Mouse (Mus musculus) MEL (cell line): Measurements from ENCODE around the gene Hadha. TPM values are rescaled to one million over a fixed set of nuclear protein-coding genes. Genes with fewer than 3 reads are reported as not detected.
A peak's percentile ranks its signal among the peaks of the same experiment; 100 is the strongest.

Source experiments
- DNase-seq: peaks from one replicate; pipeline ENCODE4 v3.0.0; 2011; ENCODE audit warnings: low read depth, low spot score
- H3K27ac ChIP-seq: 2 replicates; pipeline ENCODE4 v1.5.1; 2012; ENCODE audit warnings: low read depth, mild to moderate bottlenecking, control low read depth, low read length, moderate library complexity; ENCODE audit not compliant: control insufficient read depth
- H3K27me3 ChIP-seq, 2 experiments: fragments of 150-350 bp in 1 of 2; sonication (generic) in 1 of 2; 2 replicates each; pipeline ENCODE4 v1.6.1; 2012; ENCODE audit warnings: low read length in 2 of 2, mild to moderate bottlenecking in 2 of 2, improper control_type of control experiment in 1 of 2, moderate library complexity in 1 of 2; ENCODE audit not compliant: insufficient read depth in 2 of 2, control insufficient read depth in 1 of 2
- H3K36me3 ChIP-seq, 2 experiments: 2 replicates each; pipeline ENCODE4 v1.6.1; 2012 to 2014; ENCODE audit warnings: low read length in 2 of 2, improper control_type of control experiment in 1 of 2, inconsistent platforms in 1 of 2, mild to moderate bottlenecking in 1 of 2; ENCODE audit not compliant: insufficient read depth in 2 of 2, control insufficient read depth in 1 of 2
- H3K4me1 ChIP-seq, 2 experiments: fragments of 150-350 bp in 1 of 2; sonication (generic) in 1 of 2; 2 replicates each; pipeline ENCODE4 v1.6.1; 2012; ENCODE audit warnings: low read length in 2 of 2, improper control_type of control experiment in 1 of 2, mild to moderate bottlenecking in 1 of 2; ENCODE audit not compliant: insufficient read depth in 2 of 2, control insufficient read depth in 1 of 2
- H3K4me3 ChIP-seq, 2 experiments: fragments of 150-350 bp in 1 of 2; sonication (generic) in 1 of 2; 2 replicates each; pipeline ENCODE4 v1.5.1; 2012; ENCODE audit warnings: low read depth in 2 of 2, low read length in 2 of 2, mild to moderate bottlenecking in 2 of 2, moderate library complexity in 2 of 2, control low read depth in 1 of 2, improper control_type of control experiment in 1 of 2; ENCODE audit not compliant: control insufficient read depth in 1 of 2, insufficient read depth in 1 of 2
- H3K79me2 ChIP-seq: 2 replicates; pipeline ENCODE4 v1.6.1; 2012; ENCODE audit warnings: mild to moderate bottlenecking, low read length, moderate library complexity; ENCODE audit not compliant: control insufficient read depth, poor library complexity, insufficient read depth
- H3K9ac ChIP-seq: 2 replicates; pipeline ENCODE4 v1.6.1; 2012; ENCODE audit warnings: low read depth, mild to moderate bottlenecking, control low read depth, low read length, moderate library complexity; ENCODE audit not compliant: control insufficient read depth, poor library complexity, severe bottlenecking
- H3K9me3 ChIP-seq: fragments of 150-350 bp; sonication (generic); replicated peaks from 2 replicates; pipeline ENCODE4 v1.6.1; 2012; ENCODE audit warnings: mild to moderate bottlenecking, low read length, improper control_type of control experiment, moderate library complexity; ENCODE audit not compliant: insufficient read depth
- CHD1 ChIP-seq: IDR thresholded peaks from 2 replicates; pipeline ENCODE4 v1.6.1; 2012; ENCODE audit warnings: low read depth, mild to moderate bottlenecking, inconsistent platforms, low read length, improper control_type of control experiment
- CHD2 ChIP-seq: IDR thresholded peaks from 2 replicates; pipeline ENCODE4 v1.6.1; 2011; ENCODE audit warnings: low read length, improper control_type of control experiment
- CTCF ChIP-seq, 3 experiments: IDR thresholded peaks in 2 of 3; conservative IDR thresholded peaks in 1 of 3; 2 replicates each; pipeline ENCODE4 v1.5.1; 2011 to 2012; ENCODE audit warnings: low read length in 3 of 3, low read depth in 2 of 3, mild to moderate bottlenecking in 2 of 3, improper control_type of control experiment in 1 of 3, inconsistent platforms in 1 of 3, mixed read lengths in 1 of 3, moderate library complexity in 1 of 3; ENCODE audit not compliant: control insufficient read depth in 1 of 3, insufficient read depth in 1 of 3, poor library complexity in 1 of 3, severe bottlenecking in 1 of 3
- E2F4 ChIP-seq: IDR thresholded peaks from 2 replicates; pipeline ENCODE4 v1.6.1; 2011; ENCODE audit warnings: low read depth, low read length, improper control_type of control experiment, borderline replicate concordance
- ELF1 ChIP-seq: IDR thresholded peaks from 2 replicates; pipeline ENCODE4 v1.6.1; 2014; ENCODE audit warnings: low read depth, mild to moderate bottlenecking, inconsistent platforms, low read length, improper control_type of control experiment, moderate library complexity
- ETS1 ChIP-seq: IDR thresholded peaks from 2 replicates; pipeline ENCODE4 v1.6.1; 2012; ENCODE audit warnings: low read depth, mild to moderate bottlenecking, inconsistent platforms, low read length, improper control_type of control experiment, moderate library complexity
- GABPA ChIP-seq: IDR thresholded peaks from 2 replicates; pipeline ENCODE4 v1.6.1; 2012; ENCODE audit warnings: low read depth, mild to moderate bottlenecking, inconsistent platforms, low read length, improper control_type of control experiment, moderate library complexity
- HCFC1 ChIP-seq: IDR thresholded peaks from 2 replicates; pipeline ENCODE4 v1.6.1; 2012; ENCODE audit warnings: low read depth, mild to moderate bottlenecking, inconsistent platforms, low read length, improper control_type of control experiment, moderate library complexity
- KAT2A ChIP-seq: conservative IDR thresholded peaks from 2 replicates; pipeline ENCODE4 v1.6.1; 2012; ENCODE audit warnings: low read depth, low read length, improper control_type of control experiment, inconsistent platforms
- MEF2A ChIP-seq: IDR thresholded peaks from 2 replicates; pipeline ENCODE4 v1.6.1; 2014; ENCODE audit warnings: low read depth, mild to moderate bottlenecking, inconsistent platforms, low read length, improper control_type of control experiment; ENCODE audit not compliant: poor library complexity, insufficient replicate concordance, severe bottlenecking; ENCODE audit errors: extremely low read depth
- MXI1 ChIP-seq: IDR thresholded peaks from 2 replicates; pipeline ENCODE4 v1.6.1; 2011; ENCODE audit warnings: mild to moderate bottlenecking, low read depth, low read length, improper control_type of control experiment
- MYB ChIP-seq: IDR thresholded peaks from 2 replicates; pipeline ENCODE4 v1.6.1; 2011; ENCODE audit warnings: mild to moderate bottlenecking, low read depth, low read length, improper control_type of control experiment
- NELFE ChIP-seq: IDR thresholded peaks from 2 replicates; pipeline ENCODE4 v1.6.1; 2011; ENCODE audit warnings: low read depth, low read length, improper control_type of control experiment
- POLR2AphosphoS5 ChIP-seq: IDR thresholded peaks from 2 replicates; pipeline ENCODE4 v1.6.1; 2012; ENCODE audit warnings: low read depth, borderline replicate concordance, mild to moderate bottlenecking, inconsistent platforms, low read length, moderate library complexity, mixed read lengths
- SIN3A ChIP-seq: IDR thresholded peaks from 2 replicates; pipeline ENCODE4 v1.6.1; 2012; ENCODE audit warnings: low read length, improper control_type of control experiment, inconsistent platforms
- TAL1 ChIP-seq: IDR thresholded peaks from 2 replicates; pipeline ENCODE4 v1.6.1; 2012; ENCODE audit warnings: mild to moderate bottlenecking, inconsistent platforms, low read length, moderate library complexity, mixed read lengths
- TBP ChIP-seq: IDR thresholded peaks from 2 replicates; pipeline ENCODE4 v1.8.0; 2011; ENCODE audit warnings: low read depth, low read length, improper control_type of control experiment
- TCF12 ChIP-seq: IDR thresholded peaks from 2 replicates; pipeline ENCODE4 v1.6.1; 2014; ENCODE audit warnings: low read depth, mild to moderate bottlenecking, inconsistent platforms, low read length, improper control_type of control experiment, moderate library complexity
- UBTF ChIP-seq: IDR thresholded peaks from 2 replicates; pipeline ENCODE4 v1.6.1; 2012; ENCODE audit warnings: low read depth, mild to moderate bottlenecking, inconsistent platforms, low read length, improper control_type of control experiment, moderate library complexity, borderline replicate concordance; ENCODE audit not compliant: insufficient read depth
- USF2 ChIP-seq, 2 experiments: IDR thresholded peaks; 2 replicates each; pipeline ENCODE4 v1.6.1; 2011 to 2012; ENCODE audit warnings: improper control_type of control experiment in 2 of 2, low read length in 2 of 2, borderline replicate concordance in 1 of 2, inconsistent platforms in 1 of 2, low read depth in 1 of 2, mild to moderate bottlenecking in 1 of 2; ENCODE audit not compliant: insufficient read depth in 1 of 2
- ZC3H11A ChIP-seq: IDR thresholded peaks from 2 replicates; pipeline ENCODE4 v1.6.1; 2012; ENCODE audit warnings: low read depth, mild to moderate bottlenecking, inconsistent platforms, low read length, improper control_type of control experiment
- ZNF384 ChIP-seq: IDR thresholded peaks from 2 replicates; pipeline ENCODE4 v1.6.1; 2012; ENCODE audit warnings: low read depth, mild to moderate bottlenecking, inconsistent platforms, low read length, improper control_type of control experiment
- polyA plus RNA-seq, 2 experiments: library from polyadenylated mRNA; stranded (reverse) in 1 of 2; unstranded in 1 of 2; fragments of >175 nt in 1 of 2; fragments of >200 nt in 1 of 2; gene quantifications; 2 replicates each; pipeline versions ENCODE4 v1.2.1 to v1.2.4; 2012; ENCODE audit warnings: low replicate concordance in 2 of 2, low read depth in 1 of 2; ENCODE audit not compliant: insufficient read length in 2 of 2, insufficient read depth in 1 of 2, missing spikeins in 1 of 2
- total RNA-seq: library from RNA; depleted of rRNA; stranded (reverse); fragments of 300-350 nt; gene quantifications from 2 replicates; pipeline ENCODE4 v1.2.3, GENCODE M21; 2012

The Hadha gene
- total and polyA plus RNA-seq, 3 experiments: 107 to 271 (median 120) TPM

GRCm38 (mm10) chr5:30154013-30154412 lies 949 bp downstream of the Hadha start:
- peaks cover 7 to 11% of the 10 kb centered on the region in 2 experiments for H3K4me1 ChIP-seq
- no peak for TF ChIP-seq USF2 (IDR thresholded peaks at IDR 0.05; ENCODE audit: borderline replicate concordance in 1 of 2, insufficient read depth in 1 of 2, low read depth in 1 of 2, low read length in 2 of 2)
- TF ChIP-seq SIN3A: no peak
- no peak for TF ChIP-seq ELF1
- TF ChIP-seq MXI1: no peak
- no peak; the same call in 1 of the 2 replicates for TF ChIP-seq MYB
- TF ChIP-seq UBTF: no peak
- TF ChIP-seq ZNF384: no peak; the same call in 1 of the 2 replicates
- no peak for TF ChIP-seq GABPA
- TF ChIP-seq ETS1: no peak
- no peak for TF ChIP-seq ZC3H11A
- TF ChIP-seq CHD2: no peak
- TF ChIP-seq CHD1: no peak
- no peak for TF ChIP-seq E2F4
- TF ChIP-seq TCF12: no peak
- no peak for TF ChIP-seq KAT2A
- no peak for TF ChIP-seq TBP
- TF ChIP-seq MEF2A: no peak
- no peak for TF ChIP-seq HCFC1
- no peak for TF ChIP-seq CTCF (IDR thresholded peaks at IDR 0.05 in 2 of 3, conservative IDR thresholded peaks at IDR 0.05 in 1 of 3; ENCODE audit: control insufficient read depth in 1 of 3, insufficient read depth in 1 of 3, low read depth in 2 of 3, low read length in 3 of 3, poor library complexity in 1 of 3, severe bottlenecking in 1 of 3)
- TF ChIP-seq TAL1: no peak
- TF ChIP-seq, all 39 proteins: peak for 0
- Histone ChIP-seq H3K9ac (peak overlapping the region; percentile 92), H3K36me3 (peaks cover 0 to 31% of the 10 kb centered on the region in 2 experiments; a peak in 2 of 4 replicates), H3K4me3 (peak overlapping the region; percentile 60 to 68), H3K79me2 (peaks cover 45% of the 10 kb centered on the region), H3K27ac (peak overlapping the region; percentile 91), H3K27me3 (no peaks in the 10 kb centered on the region), H3K9me3 (no peaks in the 10 kb centered on the region)
- no peak for DNase-seq

GRCm38 (mm10) chr5:30153222-30153621 lies 1.7 kb downstream of the Hadha start:
- Histone ChIP-seq H3K27ac (no peak overlapping the region), H3K36me3 (peaks cover 0 to 28% of the 10 kb centered on the region in 2 experiments; a peak in 2 of 4 replicates), H3K4me3 (no peak overlapping the region), H3K27me3 (no peaks in the 10 kb centered on the region), H3K9ac (no peak overlapping the region), H3K4me1 (peaks cover 7 to 9% of the 10 kb centered on the region in 2 experiments), H3K79me2 (peaks cover 41% of the 10 kb centered on the region), H3K9me3 (no peaks in the 10 kb centered on the region)
- DNase-seq: no peak
- TF ChIP-seq POLR2AphosphoS5 (no peak), NELFE (no peak)
